Mouse (Mus musculus): ENCODE measurements at regions not wholly inside any gene's neighbourhood (a gene's known extent, or its start where the extent isn't known, plus 50 kb on each side); places are given as distances from the start of the nearest gene placed in this dataset.

DNA sequence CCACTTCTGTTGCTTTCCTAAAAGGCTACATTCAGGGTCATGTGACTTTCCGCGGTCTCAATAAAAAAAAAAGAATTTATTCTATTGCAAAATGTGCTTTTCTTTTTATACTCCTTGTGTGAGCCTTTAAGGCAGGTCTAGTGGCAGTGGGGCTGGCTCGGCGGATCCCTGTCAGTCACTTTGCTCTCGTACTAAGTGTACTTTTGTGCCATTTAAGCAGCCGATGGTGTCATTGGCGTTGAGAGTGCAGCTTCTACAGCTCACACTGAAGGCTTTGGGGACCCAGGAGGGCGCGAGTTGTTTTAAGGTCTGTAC, 313.1 kb downstream of the Mtx2 start:
- no peak for DNase-seq (ENCODE audit: low spot score in 2 of 2)

DNA sequence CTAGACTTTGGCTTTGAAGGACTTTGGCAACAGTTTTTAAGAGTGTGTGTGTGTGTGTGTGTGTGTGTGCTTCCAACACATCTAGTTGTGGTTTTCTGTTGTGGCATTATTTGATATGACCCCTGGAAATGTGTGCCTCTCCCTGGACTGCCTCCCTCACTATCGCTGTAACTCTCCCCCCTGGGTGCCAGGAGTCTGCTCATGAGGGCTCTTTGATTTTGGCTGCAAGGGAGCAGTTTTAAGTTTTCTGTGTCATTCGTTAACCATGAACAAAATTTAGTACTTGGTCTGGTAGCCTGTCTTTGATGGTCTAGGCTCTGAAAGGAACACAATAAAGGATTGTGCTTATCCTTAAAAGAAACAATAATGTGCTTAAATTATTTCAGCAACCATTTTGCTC, 313.9 kb downstream of the Mtx2 start:
- DNase-seq (ENCODE audit: low spot score in 2 of 2) = no peak

DNA sequence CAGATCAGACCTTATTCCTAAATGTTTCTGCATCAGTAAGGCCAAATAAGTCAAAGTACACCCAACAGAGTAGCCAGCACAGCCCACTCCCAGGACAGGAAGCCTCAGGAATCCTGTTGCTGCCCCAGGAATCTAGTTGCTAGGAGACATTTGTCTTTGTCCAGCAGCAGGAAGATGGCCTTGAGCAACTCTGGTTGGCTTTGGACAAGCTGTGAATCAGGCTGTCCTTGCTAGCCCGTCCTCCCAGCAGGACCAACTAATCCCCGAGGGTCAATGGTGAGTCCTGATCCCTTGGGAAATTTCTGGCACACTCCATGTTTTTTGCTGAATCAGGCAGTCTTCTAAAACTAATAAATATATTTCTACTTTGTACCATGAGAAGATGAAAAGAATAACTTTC, 317.1 kb downstream of the Mtx2 start:
- DNase-seq (ENCODE audit: low spot score in 2 of 2) = no peak

DNA sequence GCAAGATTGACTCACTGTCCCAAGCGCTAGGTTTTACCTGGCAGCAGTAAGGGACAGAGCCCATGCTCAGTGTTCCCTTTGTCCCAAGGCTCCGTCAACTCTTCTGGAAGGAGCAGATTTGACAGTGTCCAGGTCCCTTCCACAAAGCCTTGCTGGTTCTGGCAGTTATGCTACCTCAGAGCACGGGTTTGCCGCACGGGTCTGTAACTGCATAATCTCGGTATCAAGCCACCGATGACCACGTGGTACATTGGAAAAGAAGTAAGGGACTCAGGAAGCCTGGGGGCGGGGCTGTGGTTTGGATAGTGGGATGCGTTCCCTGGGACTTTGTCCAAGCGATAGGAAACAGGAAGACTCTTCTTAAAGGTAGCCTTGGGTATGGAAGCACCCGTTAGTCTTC, 319.3 kb downstream of the Mtx2 start:
- no peak for DNase-seq (ENCODE audit: low spot score in 2 of 2)

DNA sequence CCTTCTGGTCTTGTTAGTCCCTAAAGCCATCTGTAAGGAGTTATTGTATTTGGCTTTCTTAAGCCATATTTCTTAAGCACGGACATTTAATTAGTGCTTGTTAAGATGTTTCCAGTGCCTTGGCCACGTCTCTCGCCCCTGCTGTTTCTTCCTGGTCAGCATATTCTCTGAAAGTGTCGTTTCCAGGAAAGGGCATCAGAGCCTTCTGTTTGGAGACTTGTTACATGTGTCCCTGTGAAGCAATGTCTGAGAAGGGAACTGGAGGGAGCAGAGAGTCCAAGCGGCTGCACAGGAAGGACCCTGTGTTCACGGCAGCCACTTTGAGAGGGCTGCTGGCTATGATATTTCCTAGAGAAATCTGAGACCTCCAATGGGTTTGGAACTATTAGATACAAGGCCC, 320.7 kb downstream of the Mtx2 start:
- no peak for DNase-seq (ENCODE audit: low spot score in 2 of 2)

DNA sequence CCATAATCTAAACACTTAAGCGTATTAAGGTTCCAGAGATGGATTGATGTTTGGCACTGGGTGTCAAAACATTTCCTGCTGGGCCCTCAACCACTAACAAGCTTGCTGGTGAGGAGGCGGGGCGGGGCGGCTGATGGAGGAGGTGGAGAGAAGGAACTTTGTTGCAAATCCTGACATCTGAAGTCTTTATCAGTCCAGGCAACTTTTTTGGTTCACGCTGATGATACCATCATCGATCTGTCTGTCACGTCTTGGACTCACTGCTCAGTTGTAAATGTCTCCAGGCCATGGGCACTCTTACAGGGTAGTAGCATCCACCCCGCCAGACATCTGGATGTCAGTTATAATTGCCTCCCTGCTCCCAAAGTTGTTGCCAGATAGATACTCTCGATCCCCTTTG, 321.8 kb downstream of the Mtx2 start:
- no peak for DNase-seq (ENCODE audit: low spot score in 2 of 2)

DNA sequence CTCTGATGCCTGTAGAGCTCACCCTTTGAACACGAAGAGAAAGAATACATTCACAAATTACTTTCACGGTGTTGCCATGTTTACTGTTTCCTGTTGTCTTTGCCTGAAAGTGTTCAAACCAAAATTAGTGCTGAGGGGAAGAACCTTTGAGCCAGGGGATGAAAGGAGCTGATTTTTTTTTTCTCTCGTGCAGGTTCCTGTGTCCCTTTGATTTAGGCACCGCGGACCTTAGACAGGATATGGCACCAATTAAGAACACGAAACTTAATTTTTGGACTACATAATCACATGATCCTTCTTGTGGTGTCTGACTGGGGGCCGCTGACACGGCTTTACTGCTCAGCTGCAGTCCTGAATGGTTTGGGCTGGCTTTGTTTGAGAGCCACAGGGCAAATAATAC, 322.4 kb downstream of the Mtx2 start:
- no peak for DNase-seq (ENCODE audit: low spot score in 2 of 2)

DNA sequence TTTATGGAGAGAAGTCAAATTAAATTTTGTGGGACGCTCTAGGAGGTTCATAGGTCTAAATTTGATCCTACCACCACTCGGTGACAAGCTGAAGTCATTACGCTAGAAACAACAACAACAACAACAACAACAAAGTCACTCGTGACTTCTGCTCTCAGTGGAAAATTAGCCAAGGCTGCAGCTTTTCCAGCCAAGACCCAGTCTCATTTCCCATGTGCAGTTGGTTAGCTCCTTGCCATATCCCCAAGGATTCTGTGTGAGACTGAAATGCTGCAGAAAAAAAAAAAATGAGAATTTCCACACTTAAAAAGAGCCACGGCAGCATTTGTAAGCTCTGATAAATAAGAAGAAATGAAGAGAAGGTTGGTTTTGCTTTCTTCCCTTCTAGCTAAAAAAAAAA, 323.4 kb downstream of the Mtx2 start:
- DNase-seq (ENCODE audit: low spot score in 2 of 2) = no peak

DNA sequence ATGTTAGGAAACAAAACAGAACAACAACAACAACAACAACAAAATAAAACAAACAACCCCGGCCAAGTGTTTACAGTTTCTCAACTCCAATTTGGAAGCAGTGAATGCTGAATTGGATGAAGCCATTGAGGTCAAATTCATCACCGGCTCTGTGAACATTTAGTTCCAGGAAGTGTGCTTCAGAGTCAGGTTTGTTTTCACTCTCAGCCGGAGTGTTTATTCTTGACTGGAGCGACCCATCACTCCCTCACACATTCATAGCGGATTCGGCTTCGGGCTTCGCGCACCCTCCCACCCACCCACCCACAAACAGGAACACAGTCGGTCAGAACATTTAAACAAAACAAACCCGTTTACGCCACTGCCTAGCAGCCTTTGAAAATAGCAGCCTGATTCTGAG, 324.0 kb downstream of the Mtx2 start:
- DNase-seq (ENCODE audit: low spot score in 2 of 2) = no peak

DNA sequence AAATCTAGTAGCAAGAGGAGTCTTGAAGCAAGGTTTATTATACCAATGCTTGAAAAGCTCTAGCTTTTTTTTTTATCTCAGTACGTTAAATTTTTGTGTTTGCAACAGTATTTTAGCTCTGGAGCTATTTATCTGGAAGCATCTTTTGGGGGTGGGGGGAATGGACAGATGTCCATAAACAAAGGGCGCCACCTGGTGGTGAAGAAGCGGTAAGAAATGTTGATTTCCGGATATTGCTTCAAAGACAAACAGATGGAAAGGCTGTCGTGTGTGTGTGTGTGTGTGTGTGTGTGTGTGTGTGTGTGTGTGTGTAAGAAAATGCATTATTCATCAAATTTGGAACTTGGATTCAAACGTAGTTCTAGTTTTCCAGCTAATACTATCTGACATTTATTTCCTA, 325.4 kb downstream of the Mtx2 start:
- DNase-seq (ENCODE audit: low spot score in 2 of 2) = no peak

DNA sequence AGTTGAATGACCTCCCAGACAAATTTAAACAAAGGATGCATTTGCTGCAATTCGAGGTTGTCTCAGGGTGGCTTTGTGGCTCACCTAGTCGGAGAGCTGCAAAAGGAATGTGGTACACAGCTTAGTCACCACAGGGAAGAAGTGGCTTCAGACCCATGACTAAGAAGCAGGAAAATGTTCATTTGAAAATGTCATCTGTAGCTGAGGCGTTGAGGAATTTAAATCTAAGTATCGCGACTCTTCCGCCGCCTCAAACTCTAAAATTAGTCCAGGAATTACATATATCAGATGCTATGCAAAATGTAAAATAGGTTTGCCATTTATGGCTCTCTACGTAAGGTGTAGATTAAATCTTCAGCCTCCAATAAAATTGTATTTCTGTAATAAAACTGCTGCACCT, 325.9 kb downstream of the Mtx2 start:
- no peak for DNase-seq (ENCODE audit: low spot score in 2 of 2)

DNA sequence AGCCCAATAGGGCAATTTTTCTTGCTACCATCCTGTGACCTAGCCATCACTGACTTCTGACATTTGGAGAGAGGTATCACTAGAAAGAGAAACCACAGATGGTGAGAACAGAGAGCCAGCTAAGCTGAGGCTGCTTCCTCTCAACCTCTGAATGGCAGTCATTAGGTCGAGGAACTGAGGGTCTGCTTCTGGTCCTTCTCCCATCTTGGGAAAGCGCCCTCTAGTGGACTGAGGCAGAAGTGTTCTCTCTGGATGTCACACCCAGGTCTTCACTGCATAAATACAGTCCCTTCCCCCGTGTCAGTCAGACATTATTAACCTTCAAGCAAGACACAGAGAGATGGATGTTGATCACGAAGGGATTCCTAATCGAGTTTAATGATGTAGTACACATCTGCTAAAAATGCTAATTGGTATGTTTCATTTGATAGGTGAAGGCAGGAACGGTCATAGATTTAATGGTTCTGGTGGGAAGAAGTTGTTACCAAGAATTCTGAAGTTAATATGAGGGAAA, 326.9 kb downstream of the Mtx2 start:
- no peak for DNase-seq (ENCODE audit: low spot score in 2 of 2)

DNA sequence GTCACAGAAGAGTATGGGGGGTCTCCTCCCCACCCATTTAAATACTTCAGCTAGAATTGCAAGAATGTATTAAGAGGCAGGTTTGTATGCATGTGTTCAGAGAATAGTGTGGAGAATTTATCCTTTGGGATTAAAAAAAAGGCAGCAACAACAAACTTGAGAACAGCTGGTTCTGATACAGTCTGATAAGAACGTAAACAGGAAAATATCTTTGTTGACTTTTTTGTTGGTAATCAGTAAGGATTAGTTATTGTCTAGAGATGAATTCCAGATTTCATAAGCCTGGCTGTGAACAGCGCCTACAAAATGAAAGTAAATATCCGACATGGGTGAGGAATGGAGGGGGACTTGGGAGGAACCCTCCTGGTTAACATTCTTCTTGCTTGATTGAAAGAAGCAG, 328.8 kb downstream of the Mtx2 start:
- DNase-seq (ENCODE audit: low spot score in 2 of 2) = no peak

DNA sequence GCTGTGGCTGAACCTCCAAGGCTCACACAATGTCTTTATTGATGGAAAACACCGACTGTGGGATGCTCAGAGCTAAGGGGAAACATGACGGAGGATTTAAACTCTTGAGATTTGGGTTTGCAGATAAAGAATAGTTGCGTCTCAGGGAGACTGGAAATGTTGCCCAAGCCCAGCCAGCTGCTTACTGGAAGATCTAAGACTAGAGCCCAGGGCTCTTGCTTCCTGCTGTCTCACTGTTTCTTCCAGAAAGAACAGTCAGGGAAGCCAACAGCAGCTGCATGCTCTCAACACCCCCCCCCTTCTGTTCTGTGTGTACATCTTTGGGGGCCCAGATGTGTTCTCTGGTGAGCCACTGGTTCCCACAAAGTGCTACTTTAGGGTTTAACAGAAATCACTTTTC, 333.0 kb downstream of the Mtx2 start:
- no peak for DNase-seq (ENCODE audit: low spot score in 2 of 2)

DNA sequence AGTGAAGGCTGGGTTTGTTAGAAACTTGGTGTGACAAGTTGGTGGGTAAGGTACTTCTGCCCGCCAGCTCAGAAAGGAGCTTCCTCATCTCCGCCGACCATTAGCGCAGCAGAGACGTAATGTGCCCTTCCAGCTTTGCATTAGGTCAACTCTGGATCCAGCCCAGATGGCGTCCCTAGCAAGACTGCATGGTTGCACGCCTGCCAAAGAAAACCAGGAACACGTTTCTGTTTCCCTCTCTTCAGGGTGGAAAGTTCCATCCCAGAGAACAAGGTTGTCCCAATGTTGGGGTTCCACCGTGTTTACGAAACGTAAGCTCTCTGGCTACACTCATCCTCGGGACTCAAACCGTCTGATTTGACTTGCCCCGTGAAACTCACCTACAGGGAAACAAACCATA, 335.5 kb downstream of the Mtx2 start:
- no peak for DNase-seq (ENCODE audit: low spot score in 2 of 2)

DNA sequence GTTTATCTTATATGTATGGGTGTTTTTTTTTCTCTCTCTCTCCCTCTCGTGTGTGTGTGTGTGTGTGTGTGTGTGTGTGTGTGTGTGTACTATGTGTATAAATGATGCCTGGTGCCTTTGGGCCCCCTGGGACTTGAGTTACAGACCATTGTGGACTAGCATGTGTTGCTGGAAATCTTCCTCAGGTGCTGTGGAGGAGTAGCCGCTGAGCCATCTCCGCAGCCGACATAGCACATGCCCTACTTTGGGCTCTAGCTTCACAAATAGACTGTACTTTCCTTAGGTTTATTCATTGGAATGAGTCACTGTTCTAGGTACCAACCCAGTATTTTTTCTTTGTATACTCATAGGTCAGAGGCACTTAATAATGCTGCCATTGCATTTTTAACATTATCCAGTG, 339.4 kb downstream of the Mtx2 start:
- DNase-seq (ENCODE audit: low spot score in 2 of 2) = no peak

DNA sequence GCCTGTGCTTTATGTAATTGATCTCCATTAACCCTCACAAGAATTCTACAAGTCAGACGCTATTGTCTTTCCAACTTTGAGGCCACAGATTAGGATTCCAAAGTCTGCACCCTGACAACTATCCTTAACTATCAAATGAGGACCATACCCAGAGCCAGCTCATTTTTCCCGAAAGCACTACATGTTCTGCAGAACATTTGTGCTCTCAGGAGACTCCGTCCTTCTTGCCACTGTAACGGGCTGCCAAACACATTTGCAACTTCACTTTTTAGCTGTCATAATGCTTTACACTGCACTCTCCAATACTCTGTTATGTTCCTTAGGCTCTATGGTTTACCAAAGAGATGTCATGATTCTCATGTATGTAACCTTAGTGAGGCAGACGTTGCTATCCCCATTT, 350.7 kb downstream of the Mtx2 start:
- no peak for DNase-seq (ENCODE audit: low spot score in 2 of 2)

DNA sequence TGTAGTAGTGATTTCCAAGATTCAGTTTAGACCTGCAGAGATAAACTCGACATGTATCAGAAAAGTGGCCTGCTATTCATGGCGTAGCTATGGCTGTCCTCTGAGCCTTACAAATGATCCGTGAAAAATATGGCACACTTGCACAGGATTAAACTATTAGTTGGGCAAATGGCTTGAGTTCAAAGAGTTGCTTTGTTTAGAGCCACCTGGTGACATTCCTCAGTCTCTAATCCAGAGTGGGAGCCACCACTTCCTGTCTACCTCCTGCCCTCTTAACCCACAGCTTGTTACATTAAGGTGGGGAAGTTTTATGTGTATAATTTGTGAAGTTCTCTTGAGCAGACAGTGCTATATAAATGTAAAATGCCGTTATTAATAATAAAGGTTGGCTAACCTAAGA, 357.7 kb downstream of the Mtx2 start:
- no peak for DNase-seq (ENCODE audit: low spot score in 2 of 2)

DNA sequence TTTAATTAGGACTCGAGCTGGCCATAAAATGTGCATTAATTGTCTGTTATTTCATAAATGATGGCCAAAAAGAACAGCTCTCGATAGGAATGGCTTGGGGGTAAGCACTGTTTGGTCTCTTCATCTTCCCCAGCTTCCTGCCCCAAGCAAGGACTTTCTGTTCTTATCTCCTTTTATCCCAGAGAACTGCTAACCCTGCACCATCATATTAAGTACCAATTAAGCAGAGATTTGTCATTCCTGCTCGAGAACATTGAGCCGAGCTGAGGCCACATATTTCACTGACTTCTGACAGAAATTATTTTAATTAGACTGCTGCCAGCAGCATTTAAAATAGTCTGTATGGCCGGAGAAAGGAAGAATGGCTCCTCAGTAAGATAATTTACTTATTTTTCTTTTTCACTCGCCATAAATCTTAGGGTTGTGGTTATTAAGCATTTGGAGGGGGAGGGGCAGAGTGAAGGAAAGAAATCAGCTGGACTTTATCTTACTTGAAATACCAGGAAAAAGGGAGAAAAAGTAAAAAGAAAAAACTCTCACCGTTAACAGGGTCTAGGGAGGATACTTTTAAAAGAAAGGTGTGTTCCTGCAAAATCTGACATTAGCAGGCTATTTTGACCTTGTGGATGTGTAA, 377.1 kb downstream of the Mtx2 start:
- DNase-seq (ENCODE audit: low spot score in 2 of 2) = no peak

DNA sequence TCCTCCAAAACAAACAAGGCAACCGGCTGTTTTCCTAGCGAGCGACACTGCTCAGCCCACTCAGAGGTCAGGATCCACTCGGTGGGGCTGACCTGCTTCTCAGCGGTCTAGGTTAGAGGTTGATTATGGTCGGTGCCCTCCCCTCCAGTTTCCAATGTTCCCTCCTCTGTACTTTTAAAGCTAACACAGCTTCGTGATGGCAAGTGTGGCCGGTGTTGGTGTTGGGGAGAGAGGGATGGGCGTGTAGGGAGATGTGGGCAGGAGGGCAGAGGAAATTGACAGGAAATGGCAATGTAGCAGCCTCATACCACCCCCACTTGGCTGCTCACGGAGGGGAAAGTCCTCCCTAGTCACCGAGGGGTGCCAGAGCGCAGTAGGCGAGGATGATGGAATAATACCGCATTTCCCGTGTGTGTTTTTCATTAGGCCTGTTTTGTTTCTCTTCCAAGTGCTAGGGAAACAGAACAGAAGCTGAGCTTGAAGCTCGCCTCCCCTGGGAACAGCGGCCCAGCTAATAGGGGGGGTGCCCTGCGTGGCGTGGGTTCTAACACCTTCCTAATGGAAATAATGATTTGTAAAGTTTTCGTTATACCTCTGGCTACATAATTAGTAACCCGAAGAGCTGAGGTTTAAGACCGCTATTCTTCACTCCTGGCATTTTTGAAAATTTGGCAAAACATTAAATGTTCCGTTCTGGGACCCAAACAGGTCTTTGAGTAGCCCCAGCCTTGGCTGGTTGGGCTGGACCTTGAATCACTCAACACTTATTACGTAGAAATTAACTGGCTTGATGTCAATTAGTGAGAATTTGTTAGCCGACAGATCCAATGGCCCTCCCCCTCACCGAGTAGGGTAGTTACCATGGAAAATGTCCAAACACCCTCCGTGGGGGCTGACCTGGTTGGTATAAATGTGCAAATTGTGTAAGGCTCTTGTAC, 383.5 kb downstream of the Mtx2 start:
- peak in 1 of 2 experiments; percentile 12 for DNase-seq (ENCODE audit: low spot score in 2 of 2)

DNA sequence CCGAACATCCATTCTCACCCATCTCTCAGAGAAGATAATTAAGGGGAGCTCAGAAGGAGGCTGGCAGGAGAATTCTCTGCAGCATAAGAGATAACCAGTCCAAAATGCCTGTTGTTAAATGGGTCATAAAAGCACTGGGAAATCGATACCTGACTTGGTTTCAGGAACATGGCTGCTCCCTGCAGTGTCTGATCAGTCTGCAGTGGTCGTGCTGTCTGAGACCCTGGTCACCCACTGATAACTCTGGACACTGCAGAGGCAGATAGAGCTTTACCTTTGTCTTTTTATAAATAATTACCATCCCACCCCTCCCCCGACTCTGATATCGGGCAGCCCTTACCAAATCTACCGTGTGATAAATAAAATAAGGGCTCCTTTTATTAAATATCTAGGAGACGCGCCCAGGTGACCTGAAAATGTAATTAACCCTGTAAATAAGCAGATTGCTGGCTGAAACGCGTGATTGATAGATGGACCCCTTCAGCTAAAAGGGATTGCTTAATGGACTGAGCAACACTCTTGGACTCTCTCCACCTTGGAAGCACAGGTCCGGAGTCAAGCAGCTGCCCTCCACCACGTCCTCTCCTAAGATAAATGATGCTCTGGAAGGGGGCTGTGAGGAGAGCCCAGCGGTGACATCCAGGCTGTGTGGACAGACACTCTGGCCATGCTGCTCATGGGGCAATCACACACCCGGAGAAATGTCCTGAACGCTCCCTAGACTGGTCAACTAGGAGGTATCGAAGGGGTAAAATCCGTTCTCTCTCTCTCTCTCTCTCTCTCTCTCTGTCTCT, 384.4 kb downstream of the Mtx2 start:
- DNase-seq (ENCODE audit: low spot score in 2 of 2) = no peak

DNA sequence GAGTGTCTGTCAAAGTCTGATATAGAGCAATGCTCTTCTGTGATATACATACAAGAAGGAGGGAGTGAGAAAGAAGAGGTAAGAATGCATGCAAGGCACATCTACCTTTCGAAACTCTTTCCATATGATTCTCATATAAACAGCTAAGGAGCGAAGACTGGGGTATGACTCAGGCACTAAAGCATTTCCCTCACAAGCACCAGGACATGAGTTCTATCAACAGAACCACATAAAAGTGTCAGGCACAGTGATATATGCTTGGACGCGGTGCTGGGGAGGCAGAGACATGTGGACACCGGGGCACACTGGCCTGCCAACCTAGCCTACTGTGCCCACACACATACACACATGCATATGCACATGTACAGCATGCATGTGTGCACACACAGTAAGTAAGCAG, 391.3 kb downstream of the Mtx2 start:
- DNase-seq (ENCODE audit: low spot score in 2 of 2) = no peak
